Mouse (Mus musculus) embryonic facial prominence, embryonic 13.5 days (tissue): Measurements from ENCODE around the gene Map4k2. TPM values are rescaled to one million over a fixed set of nuclear protein-coding genes. Genes with fewer than 3 reads are reported as not detected.

Source experiments
- ATAC-seq: fragments of 200-750 bp; cut with Nextera tagmentation; 2 replicates; pipeline ENCODE4 v1.8.0; 2017; ENCODE audit warnings: low read depth; ENCODE audit not compliant: insufficient number of reproducible peaks, insufficient read depth, low FRiP score, low TSS enrichment
- H3K27ac ChIP-seq: fragments of 300-500 bp; sonication (generic); 2 replicates; pipeline ENCODE4 v1.5.1; 2015; ENCODE audit warnings: moderate library complexity, mild to moderate bottlenecking, inconsistent platforms
- H3K27me3 ChIP-seq: fragments of 300-500 bp; sonication (generic); 2 replicates; pipeline ENCODE4 v1.6.1; 2015; ENCODE audit warnings: mild to moderate bottlenecking, inconsistent platforms
- H3K36me3 ChIP-seq: fragments of 300-500 bp; sonication (generic); 2 replicates; pipeline ENCODE4 v1.6.1; 2015; ENCODE audit warnings: mild to moderate bottlenecking, inconsistent platforms
- H3K4me1 ChIP-seq: fragments of 300-500 bp; sonication (generic); 2 replicates; pipeline ENCODE4 v1.6.1; 2015; ENCODE audit warnings: inconsistent platforms
- H3K4me2 ChIP-seq: fragments of 300-500 bp; sonication (generic); 2 replicates; pipeline ENCODE4 v1.6.1; 2015; ENCODE audit warnings: moderate library complexity, mild to moderate bottlenecking, inconsistent platforms
- H3K4me3 ChIP-seq: fragments of 300-500 bp; sonication (generic); 2 replicates; pipeline ENCODE4 v1.5.1; 2015; ENCODE audit warnings: mild to moderate bottlenecking, inconsistent platforms
- H3K9ac ChIP-seq: fragments of 300-500 bp; sonication (generic); 2 replicates; pipeline ENCODE4 v1.6.1; 2015; ENCODE audit warnings: mild to moderate bottlenecking, inconsistent platforms
- H3K9me3 ChIP-seq: fragments of 300-500 bp; sonication (generic); 2 replicates; pipeline ENCODE4 v1.6.1; 2016; ENCODE audit warnings: inconsistent platforms
- WGBS: fragments of 180-500 bp; shearing (Covaris S2); methylation state at CpG from one replicate; pipeline ENCODE4 v1.1.7; 2015; ENCODE audit warnings: mixed read lengths; 5-methylcytosine and 5-hydroxymethylcytosine counted together
- polyA plus RNA-seq: library from polyadenylated mRNA; unstranded; fragments of >200 nt; fragmentation: Nextera tagmentation; extraction: Ambion mirVana; gene quantifications from 2 replicates; pipeline ENCODE4 v1.2.1, GENCODE M21; 2015

Gene Map4k2
- polyA plus RNA-seq, 1 experiment from 2014 or later: 13.8 TPM

GRCm38 (mm10) chr19:6321358-6321757, 19.6 kb upstream of the Map4k2 start:
- 84% methylated on average over 8 of the region's 8 CpGs for WGBS
- no peak for ATAC-seq
- no peak overlapping the region for H3K4me2 ChIP-seq
- no peak overlapping the region for H3K9ac ChIP-seq
- H3K27ac ChIP-seq: no peak overlapping the region
- H3K4me1 ChIP-seq: no peaks in the 10 kb centered on the region
- H3K4me3 ChIP-seq: no peak overlapping the region
- H3K27me3 ChIP-seq: no peaks in the 10 kb centered on the region
- no peaks in the 10 kb centered on the region for H3K9me3 ChIP-seq
- H3K36me3 ChIP-seq: peaks cover 84% of the 10 kb centered on the region

- no peak overlapping the region for H3K4me2 ChIP-seq
- H3K27ac ChIP-seq: no peak overlapping the region
- 82% methylated on average over 33 of the region's 33 CpGs for WGBS
- peaks cover 78% of the 10 kb centered on the region for H3K36me3 ChIP-seq
- H3K9me3 ChIP-seq: no peaks in the 10 kb centered on the region
- H3K4me1 ChIP-seq: no peaks in the 10 kb centered on the region
- no peak for ATAC-seq
- no peaks in the 10 kb centered on the region for H3K27me3 ChIP-seq
- H3K9ac ChIP-seq: no peak overlapping the region
- no peak overlapping the region for H3K4me3 ChIP-seq
Measured at GRCm38 (mm10) chr19:6321786-6322621, 18.9 kb upstream of the Map4k2 start.

GRCm38 (mm10) chr19:6324751-6325150, 16.2 kb upstream of the Map4k2 start:
- Histone ChIP-seq H3K9me3 (no peaks in the 10 kb centered on the region), H3K27me3 (no peaks in the 10 kb centered on the region), H3K27ac (no peak overlapping the region), H3K4me1 (no peaks in the 10 kb centered on the region), H3K36me3 (peaks cover 50% of the 10 kb centered on the region), H3K4me2 (no peak overlapping the region), H3K9ac (no peak overlapping the region), H3K4me3 (no peak overlapping the region)
- WGBS: 74% methylated on average over 9 of the region's 9 CpGs
- no peak for ATAC-seq

GRCm38 (mm10) chr19:6331178-6331577, 9.8 kb upstream of the Map4k2 start:
- Histone ChIP-seq H3K4me3 (no peak overlapping the region), H3K4me2 (peak overlapping the region; percentile 50; the same call in 1 of the 2 replicates), H3K27me3 (no peaks in the 10 kb centered on the region), H3K4me1 (peaks cover 20% of the 10 kb centered on the region), H3K27ac (no peak overlapping the region), H3K36me3 (peaks cover 1% of the 10 kb centered on the region), H3K9me3 (no peaks in the 10 kb centered on the region), H3K9ac (peak overlapping the region; percentile 28; the same call in 1 of the 2 replicates)
- ATAC-seq: no peak
- 60% methylated on average over 5 of the region's 5 CpGs for WGBS

- H3K9me3 ChIP-seq: no peaks in the 10 kb centered on the region
- ATAC-seq: no peak
- peak overlapping the region; percentile 58 for H3K9ac ChIP-seq
- H3K4me3 ChIP-seq: peak overlapping the region; percentile 26
- H3K27ac ChIP-seq: no peak overlapping the region
- H3K4me1 ChIP-seq: peaks cover 28% of the 10 kb centered on the region
- peaks cover 5% of the 10 kb centered on the region for H3K36me3 ChIP-seq
- WGBS: 25% methylated on average over 13 of the region's 13 CpGs
- H3K4me2 ChIP-seq: peak overlapping the region; percentile 50
- H3K27me3 ChIP-seq: no peaks in the 10 kb centered on the region
Measured at GRCm38 (mm10) chr19:6331719-6332516, 9.0 kb upstream of the Map4k2 start.

GRCm38 (mm10) chr19:6333761-6334595, 7.0 kb upstream of the Map4k2 start:
- H3K4me2 ChIP-seq: peak overlapping the region; percentile 78
- no peak for ATAC-seq
- peaks cover 25% of the 10 kb centered on the region for H3K36me3 ChIP-seq
- peak overlapping the region; percentile 63; the same call in 1 of the 2 replicates for H3K9ac ChIP-seq
- H3K9me3 ChIP-seq: no peaks in the 10 kb centered on the region
- no peaks in the 10 kb centered on the region for H3K27me3 ChIP-seq
- peak overlapping the region; percentile 85 for H3K27ac ChIP-seq
- peak overlapping the region; percentile 87 for H3K4me3 ChIP-seq
- peaks cover 35% of the 10 kb centered on the region for H3K4me1 ChIP-seq
- WGBS: 66% methylated on average over 9 of the region's 9 CpGs

- Histone ChIP-seq H3K9me3 (no peaks in the 10 kb centered on the region), H3K4me1 (peaks cover 35% of the 10 kb centered on the region), H3K36me3 (peaks cover 34% of the 10 kb centered on the region), H3K27ac (peak within 1 kb of the TSS; percentile 85), H3K9ac (peak within 1 kb of the TSS; percentile 91), H3K27me3 (no peaks in the 10 kb centered on the region), H3K4me2 (peak within 1 kb of the TSS; percentile 78), H3K4me3 (peak within 1 kb of the TSS; percentile 87)
- ATAC-seq: peak; percentile 92
- under 1% methylated on average over 42 of the region's 43 CpGs for WGBS
Measured at GRCm38 (mm10) chr19:6334673-6335457, 6.1 kb upstream of the Map4k2 start, which contains the start of gene Men1. Gene Men1 (plus strand): TSS chr19:6334979.

GRCm38 (mm10) chr19:6335458-6335827, 5.5 kb upstream of the Map4k2 start:
- H3K9ac ChIP-seq: peak overlapping the region; percentile 91
- peak overlapping the region; percentile 78 for H3K4me2 ChIP-seq
- WGBS: under 1% methylated on average over 25 of the region's 25 CpGs
- no peak for ATAC-seq
- peaks cover 40% of the 10 kb centered on the region for H3K4me1 ChIP-seq
- H3K4me3 ChIP-seq: peak overlapping the region; percentile 87
- peaks cover 40% of the 10 kb centered on the region for H3K36me3 ChIP-seq
- H3K27me3 ChIP-seq: no peaks in the 10 kb centered on the region
- no peaks in the 10 kb centered on the region for H3K9me3 ChIP-seq
- peak overlapping the region; percentile 85 for H3K27ac ChIP-seq

- no peak overlapping the region for H3K27ac ChIP-seq
- no peaks in the 10 kb centered on the region for H3K27me3 ChIP-seq
- H3K36me3 ChIP-seq: peaks cover 40% of the 10 kb centered on the region
- no peaks in the 10 kb centered on the region for H3K9me3 ChIP-seq
- H3K9ac ChIP-seq: peak overlapping the region; percentile 91
- peaks cover 45% of the 10 kb centered on the region for H3K4me1 ChIP-seq
- peak overlapping the region; percentile 87 for H3K4me3 ChIP-seq
- ATAC-seq: no peak
- 96% methylated on average over 10 of the region's 10 CpGs for WGBS
- H3K4me2 ChIP-seq: peak overlapping the region; percentile 78
Measured at GRCm38 (mm10) chr19:6336920-6337319, 4.0 kb upstream of the Map4k2 start.

- Histone ChIP-seq H3K27me3 (no peaks in the 10 kb centered on the region), H3K27ac (no peak overlapping the region), H3K9me3 (no peaks in the 10 kb centered on the region), H3K9ac (0 out of 2 replicates have a peak overlapping the region, but pooled peaks have one; percentile 11), H3K4me1 (peaks cover 44% of the 10 kb centered on the region), H3K4me2 (no peak overlapping the region), H3K36me3 (peaks cover 43% of the 10 kb centered on the region), H3K4me3 (no peak overlapping the region)
- WGBS: 93% methylated on average over 7 of the region's 7 CpGs
- ATAC-seq: no peak
Measured at GRCm38 (mm10) chr19:6338171-6338570, 2.8 kb upstream of the Map4k2 start.
